ENCODE assay signal across 7 mouse cellular contexts in genomic region chr5:107598380-107598779, GRCm38 (mm10). TPM values are rescaled to one million over a fixed set of nuclear protein-coding genes. Genes with fewer than 3 reads are reported as not detected.
DNase-seq lines count a peak whose midpoint lies in the region; ATAC-seq lines count a peak whose summit lies in the region.

No protein-coding gene starts in this region.

- no peaks in the 10 kb centered on the region for H3K9me3 ChIP-seq in lung, embryonic 16.5 days (ENCODE audit: control insufficient read depth, low read length)
- no peaks in the 10 kb centered on the region for H3K9me3 ChIP-seq in embryonic facial prominence, embryonic 11.5 days (replicated peaks; ENCODE audit: control insufficient read depth, low read length)
- H3K9me3 ChIP-seq in limb, embryonic 10.5 days (replicated peaks): no peaks in the 10 kb centered on the region
- no peaks in the 10 kb centered on the region for H3K9me3 ChIP-seq in stomach, embryonic 14.5 days (ENCODE audit: control insufficient read depth, low read depth, low read length)

- peaks cover 10% of the 10 kb centered on the region for H3K36me3 ChIP-seq in lung, embryonic 16.5 days (ENCODE audit: control insufficient read depth, insufficient read depth, low read length)
- no peaks in the 10 kb centered on the region for H3K36me3 ChIP-seq in embryonic facial prominence, embryonic 11.5 days (replicated peaks; ENCODE audit: control insufficient read depth, insufficient read depth, low read depth, low read length)
- peaks cover 29% of the 10 kb centered on the region for H3K36me3 ChIP-seq in limb, embryonic 10.5 days
- H3K36me3 ChIP-seq in stomach, embryonic 14.5 days (ENCODE audit: control insufficient read depth, insufficient read depth, low read length): peaks cover 13% of the 10 kb centered on the region

- peak overlapping the region; percentile 84 for H3K4me3 ChIP-seq in lung, embryonic 16.5 days (ENCODE audit: low read length)
- no peak overlapping the region for H3K4me3 ChIP-seq in embryonic facial prominence, embryonic 11.5 days (ENCODE audit: low read depth, low read length)
- peak overlapping the region; percentile 82 for H3K4me3 ChIP-seq in limb, embryonic 10.5 days
- peak overlapping the region; percentile 73 for H3K4me3 ChIP-seq in stomach, embryonic 14.5 days (ENCODE audit: low read depth, low read length)

- H3K27ac ChIP-seq in lung, embryonic 16.5 days (ENCODE audit: low read length): peak overlapping the region; percentile 86; the same call in 1 of the 2 replicates
- no peak overlapping the region for H3K27ac ChIP-seq in embryonic facial prominence, embryonic 11.5 days (replicated peaks; ENCODE audit: low read depth, low read length)
- 0 out of 2 replicates have a peak overlapping the region, but pooled peaks have one; percentile 95 for H3K27ac ChIP-seq in limb, embryonic 10.5 days
- no peak overlapping the region for H3K27ac ChIP-seq in stomach, embryonic 14.5 days (ENCODE audit: low read length)

- H3K4me1 ChIP-seq in lung, embryonic 16.5 days (replicated peaks; ENCODE audit: control insufficient read depth, insufficient read depth, low read length): peaks cover 8% of the 10 kb centered on the region; the same call in 1 of the 2 replicates
- H3K4me1 ChIP-seq in embryonic facial prominence, embryonic 11.5 days (ENCODE audit: control insufficient read depth, insufficient read depth, low read length): no peaks in the 10 kb centered on the region
- H3K4me1 ChIP-seq in limb, embryonic 10.5 days: peaks cover 10% of the 10 kb centered on the region
- peaks cover 9% of the 10 kb centered on the region; the same call in 1 of the 2 replicates for H3K4me1 ChIP-seq in stomach, embryonic 14.5 days (ENCODE audit: control insufficient read depth, insufficient read depth, low read length)

- H3K9ac ChIP-seq in lung, embryonic 16.5 days (ENCODE audit: low read length): peak overlapping the region; percentile 80
- no peak overlapping the region for H3K9ac ChIP-seq in embryonic facial prominence, embryonic 11.5 days (replicated peaks; ENCODE audit: low read length)
- H3K9ac ChIP-seq in stomach, embryonic 14.5 days (replicated peaks; ENCODE audit: low read depth, low read length): peak overlapping the region; percentile 68; the same call in 1 of the 2 replicates

- H3K27me3 ChIP-seq in lung, embryonic 16.5 days (ENCODE audit: control insufficient read depth, insufficient read depth, low read depth, low read length): no peaks in the 10 kb centered on the region
- no peaks in the 10 kb centered on the region for H3K27me3 ChIP-seq in embryonic facial prominence, embryonic 11.5 days (ENCODE audit: control insufficient read depth, insufficient read depth, low read length)
- no peaks in the 10 kb centered on the region for H3K27me3 ChIP-seq in limb, embryonic 10.5 days (ENCODE audit: low read depth, poor library complexity, severe bottlenecking)
- H3K27me3 ChIP-seq in stomach, embryonic 14.5 days (ENCODE audit: control insufficient read depth, insufficient read depth, low read length): no peaks in the 10 kb centered on the region

- ATAC-seq in lung, embryonic 16.5 days (ENCODE audit: low read depth): no peak
- no peak for ATAC-seq in embryonic facial prominence, embryonic 11.5 days (replicated peaks; ENCODE audit: insufficient number of reproducible peaks, low FRiP score, low TSS enrichment, low read depth)
- no peak for ATAC-seq in stomach, embryonic 14.5 days (ENCODE audit: insufficient number of reproducible peaks, insufficient read depth, low FRiP score, low read depth)

- WGBS in lung, embryonic 16.5 days: 16% methylated on average over 4 of the region's 4 CpGs
- 22% methylated on average over 4 of the region's 4 CpGs for WGBS in embryonic facial prominence, embryonic 11.5 days
- WGBS in limb, embryonic 10.5 days: 33% methylated on average over 4 of the region's 4 CpGs
- WGBS in stomach, embryonic 14.5 days: 21% methylated on average over 4 of the region's 4 CpGs

- H3K4me2 ChIP-seq in lung, embryonic 16.5 days (ENCODE audit: low read depth, low read length): peak overlapping the region; percentile 87
- H3K4me2 ChIP-seq in embryonic facial prominence, embryonic 11.5 days (ENCODE audit: low read depth, low read length): peak overlapping the region; percentile 35; the same call in 1 of the 2 replicates
- H3K4me2 ChIP-seq in stomach, embryonic 14.5 days (replicated peaks; ENCODE audit: low read depth, low read length): peak overlapping the region; percentile 61

- DNase-seq in lung, postnatal 25 days (ENCODE audit: low spot score): no peak
- peak; percentile 2 for DNase-seq in embryonic facial prominence, embryonic 11.5 days (ENCODE audit: low spot score)
- no peak for DNase-seq in limb, embryonic 10.5 days (ENCODE audit: low spot score)
- no peak for DNase-seq in c-Kit-positive CD71-positive TER-119-positive erythroid progenitor cells, embryonic 14.5 days (ENCODE audit: low spot score)
- no peak for DNase-seq in kidney, postnatal 14 days

RNA-seq across cellular contexts. Expression of gene Glmn, which starts 0.7 kb away (rescaled TPM):
- 24.5 and 25.1 TPM in 2 replicates for polyA plus RNA-seq in lung, embryonic 16.5 days (2015; fragmentation: Nextera tagmentation; extraction: Ambion mirVana)
- 46.6 and 49.1 TPM in 2 replicates for polyA plus RNA-seq in embryonic facial prominence, embryonic 11.5 days (2014; fragmentation: Nextera tagmentation; extraction: Ambion mirVana)
- polyA plus RNA-seq in limb, embryonic 10.5 days (2016; fragmentation: Nextera tagmentation; extraction: Ambion mirVana): 33.0 and 39.0 TPM in 2 replicates
- polyA plus RNA-seq in stomach, embryonic 14.5 days (2014; fragmentation: Nextera tagmentation; extraction: Ambion mirVana): 36.5 and 37.9 TPM in 2 replicates

RNA-seq across cellular contexts. Expression of gene Rpap2, which starts 1.2 kb away (rescaled TPM):
- polyA plus RNA-seq in lung, embryonic 16.5 days (2015; fragmentation: Nextera tagmentation; extraction: Ambion mirVana): 14.9 and 15.1 TPM in 2 replicates
- polyA plus RNA-seq in embryonic facial prominence, embryonic 11.5 days (2014; fragmentation: Nextera tagmentation; extraction: Ambion mirVana): 23.9 and 24.9 TPM in 2 replicates
- polyA plus RNA-seq in limb, embryonic 10.5 days (2016; fragmentation: Nextera tagmentation; extraction: Ambion mirVana): 19.0 and 22.7 TPM in 2 replicates
- polyA plus RNA-seq in stomach, embryonic 14.5 days (2014; fragmentation: Nextera tagmentation; extraction: Ambion mirVana): 22.1 and 23.8 TPM in 2 replicates

Comparison
In these comparisons a context has a peak if more than half of its experiments do, and no peak if none do; other contexts are left out.
1. H3K27ac ChIP-seq: peak in lung, embryonic 16.5 days (single experiment) and limb, embryonic 10.5 days (single experiment); none in embryonic facial prominence, embryonic 11.5 days (single experiment) and stomach, embryonic 14.5 days (single experiment).
2. H3K4me2 ChIP-seq: peak in every context shown above with its lines; median percentile 87 in lung, embryonic 16.5 days; 61 in stomach, embryonic 14.5 days; 35 in embryonic facial prominence, embryonic 11.5 days.